Mouse (Mus musculus): ENCODE measurements at regions not wholly inside any gene's neighbourhood (a gene's known extent, or its start where the extent isn't known, plus 50 kb on each side); places are given as distances from the start of the nearest gene placed in this dataset.

GRCm38 (mm10) chr3:50615384-50616285 lies 172.2 kb upstream of the Slc7a11 start:
- TF ChIP-seq CTCF (IDR thresholded peaks at IDR 0.05; ENCODE audit: extremely low read depth, insufficient read depth, low read length) (no peak), POLR2A (IDR thresholded peaks at IDR 0.05; ENCODE audit: extremely low read depth, insufficient read depth, low read length) (no peak)

Data from cortical plate, adult 2 months (tissue).